Mouse (Mus musculus) testis, adult 2 months (tissue): ENCODE measurements around the gene Tmprss11a. TPM values are rescaled to one million over a fixed set of nuclear protein-coding genes. Genes with fewer than 3 reads are reported as not detected.

Experiments
- H3K27ac ChIP-seq: fragments of 200-500 bp; 2 replicates; pipeline ENCODE4 v1.5.1; 2012; ENCODE audit warnings: low read depth, low read length; ENCODE audit not compliant: control insufficient read depth, insufficient read depth
- H3K27me3 ChIP-seq: fragments of 200-500 bp; 2 replicates; pipeline ENCODE4 v1.6.1; 2012; ENCODE audit warnings: mild to moderate bottlenecking, low read length, moderate library complexity; ENCODE audit not compliant: control insufficient read depth, insufficient read depth
- H3K36me3 ChIP-seq: fragments of 200-500 bp; 2 replicates; pipeline ENCODE4 v1.6.1; 2012; ENCODE audit warnings: mild to moderate bottlenecking, low read length; ENCODE audit not compliant: control insufficient read depth, insufficient read depth
- H3K4me1 ChIP-seq: fragments of 200-500 bp; 2 replicates; pipeline ENCODE4 v1.6.1; 2012; ENCODE audit warnings: low read length; ENCODE audit not compliant: control insufficient read depth, insufficient read depth
- H3K4me3 ChIP-seq: fragments of 200-500 bp; 2 replicates; pipeline ENCODE4 v1.5.1; 2012; ENCODE audit warnings: low read depth, mild to moderate bottlenecking, low read length, moderate library complexity, mixed read lengths; ENCODE audit not compliant: control insufficient read depth
- CTCF ChIP-seq: fragments of 200-500 bp; IDR thresholded peaks from 2 replicates; pipeline ENCODE4 v1.5.1; 2012; ENCODE audit warnings: low read depth, mild to moderate bottlenecking, inconsistent platforms, low read length, moderate library complexity; ENCODE audit not compliant: control insufficient read depth, insufficient read depth, insufficient replicate concordance
- POLR2A ChIP-seq: fragments of 200-500 bp; IDR thresholded peaks from 2 replicates; pipeline ENCODE4 v1.6.1; 2012; ENCODE audit warnings: low read depth, mild to moderate bottlenecking, inconsistent platforms, low read length, moderate library complexity; ENCODE audit not compliant: control insufficient read depth
- polyA plus RNA-seq: library from polyadenylated mRNA; depleted of rRNA; stranded (reverse); fragments of >200 nt; gene quantifications from 2 replicates; pipeline ENCODE4 v1.2.3, GENCODE M21; 2012; rRNA removed

Gene Tmprss11a
- not detected in 2 replicates for polyA plus RNA-seq

DNA sequence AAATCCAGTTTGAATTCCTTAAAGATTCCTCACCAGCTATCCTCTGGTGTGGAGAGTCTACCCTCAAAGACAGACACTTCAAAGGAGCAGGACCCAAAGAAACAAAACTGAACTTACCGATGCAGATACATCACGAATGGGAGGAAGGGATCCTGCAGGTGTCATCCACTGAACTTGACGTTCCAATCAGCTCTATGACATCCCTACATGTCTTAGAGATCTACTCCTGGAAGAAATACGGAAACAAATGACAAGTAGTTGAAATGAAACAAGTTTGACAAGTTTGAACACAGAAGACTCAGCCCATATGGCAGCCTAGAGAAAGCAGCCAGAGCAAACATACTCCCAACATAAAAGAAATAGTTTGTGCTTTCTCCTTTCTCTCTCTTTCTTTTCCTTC lies at the start of gene Tmprss11a:
TSS of gene Tmprss11a (minus strand) at position 101 of the 400 bp plus-strand sequence.
- no peak for TF ChIP-seq CTCF
- TF ChIP-seq POLR2A: no peak
- no peaks in the 10 kb centered on the region for H3K4me1 ChIP-seq
- no peak within 1 kb of the TSS for H3K27ac ChIP-seq
- no peaks in the 10 kb centered on the region for H3K36me3 ChIP-seq
- H3K27me3 ChIP-seq: no peaks in the 10 kb centered on the region
- no peak within 1 kb of the TSS for H3K4me3 ChIP-seq

DNA sequence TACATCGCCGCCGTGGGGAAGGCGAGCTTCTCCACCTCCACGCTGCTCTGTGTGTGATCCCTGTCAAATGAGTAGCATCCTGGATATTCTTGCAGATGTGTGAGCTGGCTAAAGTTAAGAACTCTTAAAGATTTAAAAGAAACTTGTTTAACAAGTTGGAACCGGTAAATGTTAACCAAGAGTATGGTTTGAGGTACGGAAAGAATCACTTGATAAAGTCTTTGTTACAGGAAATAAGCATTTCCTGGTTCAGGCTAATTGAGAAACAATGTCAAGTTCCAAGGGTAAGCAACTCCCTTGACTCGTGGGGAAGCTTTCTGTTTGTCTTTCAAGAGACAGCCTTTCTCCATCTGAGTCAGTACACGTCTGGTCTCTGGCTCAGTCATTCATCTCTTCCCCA lies 49.7 kb upstream of the Tmprss11a start, which contains the start of gene Tmprss11g:
TSS of gene Tmprss11g (minus strand) at position 101 of the 400 bp plus-strand sequence.
- H3K4me1 ChIP-seq: no peaks in the 10 kb centered on the region
- no peak within 1 kb of the TSS for H3K4me3 ChIP-seq
- H3K27ac ChIP-seq: no peak within 1 kb of the TSS
- H3K27me3 ChIP-seq: no peaks in the 10 kb centered on the region
- H3K36me3 ChIP-seq: no peaks in the 10 kb centered on the region
- TF ChIP-seq POLR2A (no peak), CTCF (no peak)

DNA sequence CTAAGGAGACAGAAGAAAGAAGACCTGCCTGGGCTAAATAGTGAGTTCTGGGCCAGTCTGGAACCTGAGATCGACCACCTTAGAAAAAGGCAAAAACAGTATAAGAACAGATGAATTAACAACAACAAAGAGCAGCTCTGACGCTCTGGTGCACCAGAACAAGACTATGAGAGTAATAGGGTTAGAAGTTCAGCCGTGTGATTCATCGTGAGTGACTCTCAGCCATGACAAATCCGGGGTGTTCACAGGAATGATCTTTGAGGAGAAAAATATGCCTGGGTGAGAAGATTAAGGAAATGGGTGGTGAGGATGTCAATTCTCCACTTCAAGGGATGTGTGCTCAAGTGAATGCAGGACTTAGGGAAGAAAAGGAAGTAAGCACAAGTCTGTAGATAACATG lies 42.7 kb upstream of the Tmprss11a start:
- no peak for TF ChIP-seq CTCF
- no peak for TF ChIP-seq POLR2A
- Histone ChIP-seq H3K27ac (no peak overlapping the region), H3K4me3 (no peak overlapping the region), H3K36me3 (no peaks in the 10 kb centered on the region), H3K27me3 (no peaks in the 10 kb centered on the region), H3K4me1 (no peaks in the 10 kb centered on the region)

- H3K27ac ChIP-seq: no peak overlapping the region
- no peaks in the 10 kb centered on the region for H3K36me3 ChIP-seq
- no peaks in the 10 kb centered on the region for H3K4me1 ChIP-seq
- H3K27me3 ChIP-seq: no peaks in the 10 kb centered on the region
- TF ChIP-seq CTCF: no peak
- no peak for TF ChIP-seq POLR2A
- no peak overlapping the region for H3K4me3 ChIP-seq
Measured at GRCm38 (mm10) chr5:86493453-86493852, 24.7 kb upstream of the Tmprss11a start.

DNA sequence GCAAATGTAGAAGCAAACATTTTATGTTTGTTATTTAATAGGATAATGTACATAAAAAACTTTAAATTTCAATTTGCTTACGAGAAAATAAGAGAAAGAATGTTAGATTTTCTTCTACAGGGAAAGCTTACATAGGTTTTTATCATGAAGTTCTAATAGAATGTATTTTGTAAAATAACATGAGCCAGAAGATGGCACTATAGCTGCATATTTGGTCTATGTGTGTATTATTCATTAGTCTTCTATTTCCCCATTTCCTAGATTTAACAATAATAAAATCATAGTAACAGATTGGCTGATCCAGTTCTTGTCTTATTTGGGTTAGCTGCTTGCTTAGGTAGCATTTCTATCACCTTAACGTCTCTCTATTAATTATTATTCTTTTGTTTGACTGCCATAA lies 13.8 kb upstream of the Tmprss11a start:
- Histone ChIP-seq H3K27ac (no peak overlapping the region), H3K36me3 (no peaks in the 10 kb centered on the region), H3K4me1 (no peaks in the 10 kb centered on the region), H3K27me3 (no peaks in the 10 kb centered on the region), H3K4me3 (no peak overlapping the region)
- TF ChIP-seq CTCF (no peak), POLR2A (no peak)

DNA sequence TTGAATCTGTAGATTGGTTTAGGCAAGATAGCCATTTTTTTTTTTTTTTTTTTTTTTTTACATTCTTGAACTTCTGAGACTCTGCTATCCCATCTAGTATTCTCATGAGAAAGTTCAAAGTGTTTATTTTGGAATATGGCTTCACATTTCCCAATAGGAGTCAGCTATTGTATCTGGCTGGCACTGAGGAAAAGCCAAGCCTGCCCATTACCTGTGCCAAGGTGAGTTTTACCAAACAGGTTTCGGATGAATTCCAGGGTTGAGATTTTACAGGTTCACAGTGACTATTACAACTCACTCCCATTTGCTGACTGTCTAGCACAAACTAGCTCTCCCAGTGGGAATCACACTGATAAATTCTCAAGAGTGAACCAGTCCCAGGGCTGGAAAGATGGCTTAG lies 13.2 kb upstream of the Tmprss11a start:
- TF ChIP-seq CTCF: no peak
- no peak for TF ChIP-seq POLR2A
- Histone ChIP-seq H3K27ac (no peak overlapping the region), H3K36me3 (no peaks in the 10 kb centered on the region), H3K4me1 (no peaks in the 10 kb centered on the region), H3K4me3 (no peak overlapping the region), H3K27me3 (no peaks in the 10 kb centered on the region)

DNA sequence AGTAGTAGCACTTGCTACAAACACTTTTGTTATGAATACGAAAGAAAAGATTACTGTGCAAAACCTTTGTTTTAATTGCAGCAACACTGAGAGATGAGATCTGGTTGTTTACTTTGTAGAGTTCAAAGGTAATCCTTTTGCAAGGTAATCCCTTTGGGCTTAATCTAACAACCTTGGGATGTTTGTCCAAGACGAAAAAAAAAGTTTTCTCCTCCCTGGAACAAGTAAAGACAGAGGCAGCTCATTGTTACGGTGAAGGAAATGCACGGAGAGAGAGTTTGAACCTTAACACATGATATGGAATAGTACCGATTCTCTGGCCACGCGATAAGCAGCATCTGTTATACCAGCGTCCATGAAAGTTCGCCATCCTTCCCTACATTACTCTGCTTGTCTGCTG lies 5.1 kb upstream of the Tmprss11a start:
- no peaks in the 10 kb centered on the region for H3K27me3 ChIP-seq
- H3K4me3 ChIP-seq: no peak overlapping the region
- H3K27ac ChIP-seq: no peak overlapping the region
- no peaks in the 10 kb centered on the region for H3K36me3 ChIP-seq
- TF ChIP-seq POLR2A (no peak), CTCF (no peak)
- no peaks in the 10 kb centered on the region for H3K4me1 ChIP-seq

DNA sequence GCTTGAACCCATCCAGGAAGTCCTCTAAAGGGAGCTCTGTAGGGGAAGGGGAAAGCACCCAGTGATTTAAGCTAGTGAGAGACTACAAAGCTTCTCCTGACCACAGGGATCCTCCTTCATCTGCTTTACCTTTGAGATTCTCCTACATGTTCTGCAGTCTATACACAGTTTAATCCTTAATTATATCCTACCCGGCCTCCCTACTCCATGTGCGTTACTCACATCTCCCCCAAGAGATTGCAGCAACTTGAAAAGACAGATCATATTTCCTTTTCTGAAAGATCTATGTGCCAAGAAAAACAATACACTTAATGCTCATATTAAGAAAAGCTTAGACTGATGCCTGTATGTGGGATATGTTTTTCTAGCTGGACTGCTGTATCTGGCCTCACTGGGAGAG lies 29.5 kb downstream of the Tmprss11a start:
- H3K27ac ChIP-seq: no peak overlapping the region
- no peaks in the 10 kb centered on the region for H3K27me3 ChIP-seq
- H3K4me3 ChIP-seq: no peak overlapping the region
- no peaks in the 10 kb centered on the region for H3K36me3 ChIP-seq
- TF ChIP-seq CTCF (no peak), POLR2A (no peak)
- H3K4me1 ChIP-seq: no peaks in the 10 kb centered on the region
